Mouse (Mus musculus): ENCODE measurements around the gene Ndrg3. TPM values are rescaled to one million over a fixed set of nuclear protein-coding genes. Genes with fewer than 3 reads are reported as not detected.
"Not testable (repeated sequence)": the region's sequence is repeated elsewhere in the genome, so short reads cannot be mapped to it uniquely, and the experiment has no call there.

Gene Ndrg3
- total and polyA plus RNA-seq, 3 experiments, result 14.3 to 139 (median 113) TPM

GRCm38 (mm10) chr2:156956306-156956705, 35.5 kb downstream of the Ndrg3 start:
- no peaks in the 10 kb centered on the region for H3K27me3 ChIP-seq (ENCODE audit: insufficient read depth, low read length)
- no peak for DNase-seq (ENCODE audit: low spot score)
- TF ChIP-seq CTCF (IDR thresholded peaks at IDR 0.05; ENCODE audit: low read depth, low read length), result no peak
- no peak for TF ChIP-seq GATA2 (IDR thresholded peaks at IDR 0.05; ENCODE audit: borderline replicate concordance, low read depth, low read length)
- peak; percentile 38; the same call in 1 of the 2 replicates for TF ChIP-seq TAL1 (conservative IDR thresholded peaks at IDR 0.05; ENCODE audit: low read depth, low read length)
- no peak overlapping the region for H3K4me3 ChIP-seq (ENCODE audit: low read depth, low read length)
- H3K4me1 ChIP-seq (ENCODE audit: insufficient read depth, low read depth, low read length), result peaks cover 50% of the 10 kb centered on the region
- no peaks in the 10 kb centered on the region for H3K9me3 ChIP-seq (replicated peaks)
- H3K36me3 ChIP-seq (replicated peaks), result peaks cover 73% of the 10 kb centered on the region
- ATAC-seq (ENCODE audit: extremely low read depth, insufficient number of reproducible peaks, low FRiP score, poor library complexity, severe bottlenecking), result no peak

- H3K36me3 ChIP-seq (replicated peaks), result peaks cover 85% of the 10 kb centered on the region
- no peak for ATAC-seq (ENCODE audit: extremely low read depth, insufficient number of reproducible peaks, low FRiP score, poor library complexity, severe bottlenecking)
- H3K4me1 ChIP-seq (ENCODE audit: insufficient read depth, low read depth, low read length), result peaks cover 37% of the 10 kb centered on the region
- no peak for DNase-seq (ENCODE audit: low spot score)
- H3K9me3 ChIP-seq (replicated peaks), result no peaks in the 10 kb centered on the region
- TF ChIP-seq POLR2AphosphoS5 (IDR thresholded peaks at IDR 0.05; ENCODE audit: insufficient replicate concordance, low read depth, low read length), result no peak
- no peak for TF ChIP-seq GATA1 (IDR thresholded peaks at IDR 0.05; ENCODE audit: borderline replicate concordance, low read length)
- no peak for TF ChIP-seq CTCF (IDR thresholded peaks at IDR 0.05; ENCODE audit: low read depth, low read length)
- no peak for TF ChIP-seq TAL1 (conservative IDR thresholded peaks at IDR 0.05; ENCODE audit: low read depth, low read length)
- TF ChIP-seq GATA2 (IDR thresholded peaks at IDR 0.05; ENCODE audit: borderline replicate concordance, low read depth, low read length), result no peak
- H3K4me3 ChIP-seq (ENCODE audit: low read depth, low read length), result no peak overlapping the region
- no peaks in the 10 kb centered on the region for H3K27me3 ChIP-seq (ENCODE audit: insufficient read depth, low read length)
Observed at GRCm38 (mm10) chr2:156954463-156954862, 37.4 kb downstream of the Ndrg3 start.

- no peaks in the 10 kb centered on the region for H3K27me3 ChIP-seq (ENCODE audit: insufficient read depth, low read length)
- no peak for ATAC-seq (ENCODE audit: extremely low read depth, insufficient number of reproducible peaks, low FRiP score, poor library complexity, severe bottlenecking)
- no peaks in the 10 kb centered on the region for H3K9me3 ChIP-seq (replicated peaks)
- no peak overlapping the region for H3K4me3 ChIP-seq (ENCODE audit: low read depth, low read length)
- DNase-seq (ENCODE audit: low spot score), result no peak
- H3K36me3 ChIP-seq (replicated peaks), result peaks cover 91% of the 10 kb centered on the region
- peaks cover 13% of the 10 kb centered on the region for H3K4me1 ChIP-seq (ENCODE audit: insufficient read depth, low read depth, low read length)
- TF ChIP-seq TAL1 (conservative IDR thresholded peaks at IDR 0.05; ENCODE audit: low read depth, low read length), result no peak
- no peak for TF ChIP-seq CTCF (IDR thresholded peaks at IDR 0.05; ENCODE audit: low read depth, low read length)
- no peak for TF ChIP-seq POLR2AphosphoS5 (IDR thresholded peaks at IDR 0.05; ENCODE audit: insufficient replicate concordance, low read depth, low read length)
- no peak for TF ChIP-seq GATA2 (IDR thresholded peaks at IDR 0.05; ENCODE audit: borderline replicate concordance, low read depth, low read length)
- no peak for TF ChIP-seq GATA1 (IDR thresholded peaks at IDR 0.05; ENCODE audit: borderline replicate concordance, low read length)
Observed at GRCm38 (mm10) chr2:156951301-156952094, 40.4 kb downstream of the Ndrg3 start.

GRCm38 (mm10) chr2:156950816-156951215, 41.0 kb downstream of the Ndrg3 start:
- H3K4me3 ChIP-seq (ENCODE audit: low read depth, low read length), result no peak overlapping the region
- no peak for ATAC-seq (ENCODE audit: extremely low read depth, insufficient number of reproducible peaks, low FRiP score, poor library complexity, severe bottlenecking)
- no peaks in the 10 kb centered on the region for H3K27me3 ChIP-seq (ENCODE audit: insufficient read depth, low read length)
- H3K4me1 ChIP-seq (ENCODE audit: insufficient read depth, low read depth, low read length), result peaks cover 6% of the 10 kb centered on the region; the same call in 1 of the 2 replicates
- DNase-seq (ENCODE audit: low spot score), result no peak
- no peak for TF ChIP-seq GATA2 (IDR thresholded peaks at IDR 0.05; ENCODE audit: borderline replicate concordance, low read depth, low read length)
- no peak for TF ChIP-seq GATA1 (IDR thresholded peaks at IDR 0.05; ENCODE audit: borderline replicate concordance, low read length)
- TF ChIP-seq POLR2AphosphoS5 (IDR thresholded peaks at IDR 0.05; ENCODE audit: insufficient replicate concordance, low read depth, low read length), result no peak
- no peak for TF ChIP-seq TAL1 (conservative IDR thresholded peaks at IDR 0.05; ENCODE audit: low read depth, low read length)
- TF ChIP-seq CTCF (IDR thresholded peaks at IDR 0.05; ENCODE audit: low read depth, low read length), result no peak
- H3K9me3 ChIP-seq (replicated peaks), result no peaks in the 10 kb centered on the region
- peaks cover 90% of the 10 kb centered on the region for H3K36me3 ChIP-seq (replicated peaks)

GRCm38 (mm10) chr2:156941523-156941922, 50.3 kb downstream of the Ndrg3 start:
- peaks cover 87% of the 10 kb centered on the region for H3K36me3 ChIP-seq (replicated peaks)
- ATAC-seq (ENCODE audit: extremely low read depth, insufficient number of reproducible peaks, low FRiP score, poor library complexity, severe bottlenecking); H3K4me3 ChIP-seq (ENCODE audit: low read depth, low read length); H3K9me3 ChIP-seq (replicated peaks); H3K4me1 ChIP-seq (ENCODE audit: insufficient read depth, low read depth, low read length); DNase-seq (ENCODE audit: low spot score); H3K27me3 ChIP-seq (ENCODE audit: insufficient read depth, low read length): not testable (repeated sequence)

GRCm38 (mm10) chr2:156939926-156940325, 51.9 kb downstream of the Ndrg3 start:
- not testable (repeated sequence) for H3K4me3 ChIP-seq (ENCODE audit: low read depth, low read length); ATAC-seq (ENCODE audit: extremely low read depth, insufficient number of reproducible peaks, low FRiP score, poor library complexity, severe bottlenecking); H3K9me3 ChIP-seq (replicated peaks); H3K4me1 ChIP-seq (ENCODE audit: insufficient read depth, low read depth, low read length); DNase-seq (ENCODE audit: low spot score); H3K27me3 ChIP-seq (ENCODE audit: insufficient read depth, low read length)
- peaks cover 87% of the 10 kb centered on the region for H3K36me3 ChIP-seq (replicated peaks)

- H3K27me3 ChIP-seq (ENCODE audit: insufficient read depth, low read length), result no peaks in the 10 kb centered on the region
- peaks cover 90% of the 10 kb centered on the region for H3K36me3 ChIP-seq (replicated peaks)
- ATAC-seq (ENCODE audit: extremely low read depth, insufficient number of reproducible peaks, low FRiP score, poor library complexity, severe bottlenecking) (no peak), DNase-seq (ENCODE audit: low spot score) (no peak)
- TF ChIP-seq POLR2AphosphoS5 (IDR thresholded peaks at IDR 0.05; ENCODE audit: insufficient replicate concordance, low read depth, low read length) (no peak), GATA1 (IDR thresholded peaks at IDR 0.05; ENCODE audit: borderline replicate concordance, low read length) (no peak), TAL1 (conservative IDR thresholded peaks at IDR 0.05; ENCODE audit: low read depth, low read length) (no peak), CTCF (IDR thresholded peaks at IDR 0.05; ENCODE audit: low read depth, low read length) (no peak), GATA2 (IDR thresholded peaks at IDR 0.05; ENCODE audit: borderline replicate concordance, low read depth, low read length) (no peak)
- H3K4me3 ChIP-seq (ENCODE audit: low read depth, low read length), result no peak overlapping the region
- H3K4me1 ChIP-seq (ENCODE audit: insufficient read depth, low read depth, low read length), result peaks cover 9% of the 10 kb centered on the region
- H3K9me3 ChIP-seq (replicated peaks), result no peaks in the 10 kb centered on the region
Observed at GRCm38 (mm10) chr2:156937795-156938194, 54.1 kb downstream of the Ndrg3 start.

All from G1E (cell line).